Mouse (Mus musculus) urinary bladder, postnatal 10 days (tissue): Measurements from ENCODE around the gene Abcg1.

Experiments used
- DNase-seq: peaks from one replicate; pipeline ENCODE4 v3.0.0; 2022; ENCODE audit warnings: low spot score

The Abcg1 gene

DNA sequence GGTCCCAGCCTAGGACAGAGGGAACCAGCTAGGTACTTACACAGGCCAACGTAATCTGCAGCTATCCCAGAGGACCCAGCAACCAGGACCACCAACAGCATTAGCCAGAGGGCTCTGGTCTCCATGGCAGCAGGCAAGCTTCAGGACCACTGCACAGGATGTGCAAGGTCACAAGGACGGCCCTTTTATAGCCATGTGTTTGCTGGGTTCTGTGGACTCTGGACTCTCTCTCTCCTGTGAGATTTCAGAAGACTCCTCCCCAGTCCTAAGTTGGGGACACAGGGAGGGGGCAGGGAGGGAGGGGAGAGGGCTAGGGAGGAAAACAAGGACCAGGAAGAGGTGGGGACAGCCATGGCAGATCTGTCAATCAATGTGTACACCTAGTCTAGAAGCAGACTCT is 72.0 kb downstream of the Abcg1 start, which contains the start of gene Tff3:
Tff3 (minus strand) TSS at position 195 of the 400 bp plus-strand sequence.
- DNase-seq, result no peak

GRCm38 (mm10) chr17:31131269-31131821 is 73.9 kb downstream of the Abcg1 start:
- no peak for DNase-seq

GRCm38 (mm10) chr17:31133776-31134175 is 76.3 kb downstream of the Abcg1 start:
- DNase-seq, result no peak

DNA sequence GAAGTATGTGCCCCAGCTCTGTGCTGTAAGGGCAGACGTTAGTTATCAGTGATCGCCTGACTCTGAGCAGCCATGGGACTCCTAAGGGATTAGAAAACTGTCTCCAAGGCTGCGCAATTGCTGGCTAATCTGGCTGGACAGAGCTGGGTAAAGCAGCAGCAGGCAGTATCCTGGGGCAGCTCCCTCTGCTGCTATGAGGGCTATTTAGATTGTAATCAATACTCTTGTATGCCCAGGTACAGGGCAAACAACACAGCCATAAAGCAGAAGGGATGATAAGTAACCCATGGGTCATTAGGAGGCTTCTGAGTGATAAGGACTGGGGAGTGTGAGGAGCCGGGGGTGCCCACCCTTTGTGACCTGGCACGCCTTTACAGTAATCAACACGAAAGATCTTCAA is 77.4 kb downstream of the Abcg1 start:
- DNase-seq, result no peak

DNA sequence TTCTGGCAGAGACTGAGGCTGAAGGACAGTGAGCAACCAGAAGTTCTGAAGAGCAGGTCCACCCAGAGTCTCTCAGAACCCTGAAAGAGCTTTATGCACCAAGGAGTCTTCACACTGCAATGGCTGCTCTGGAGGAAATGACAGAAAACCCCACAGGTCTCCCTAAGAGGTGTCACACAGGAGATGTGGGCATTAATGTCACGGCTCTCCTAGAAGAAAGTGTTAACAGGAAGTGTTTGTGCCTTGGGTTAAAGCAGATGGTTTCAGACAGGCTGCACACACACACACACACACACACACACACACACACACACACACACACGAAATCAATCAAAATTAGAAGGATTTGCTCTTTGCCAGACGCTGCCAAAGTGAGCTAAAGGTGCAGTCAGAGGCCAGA is 78.8 kb downstream of the Abcg1 start:
- no peak for DNase-seq

DNA sequence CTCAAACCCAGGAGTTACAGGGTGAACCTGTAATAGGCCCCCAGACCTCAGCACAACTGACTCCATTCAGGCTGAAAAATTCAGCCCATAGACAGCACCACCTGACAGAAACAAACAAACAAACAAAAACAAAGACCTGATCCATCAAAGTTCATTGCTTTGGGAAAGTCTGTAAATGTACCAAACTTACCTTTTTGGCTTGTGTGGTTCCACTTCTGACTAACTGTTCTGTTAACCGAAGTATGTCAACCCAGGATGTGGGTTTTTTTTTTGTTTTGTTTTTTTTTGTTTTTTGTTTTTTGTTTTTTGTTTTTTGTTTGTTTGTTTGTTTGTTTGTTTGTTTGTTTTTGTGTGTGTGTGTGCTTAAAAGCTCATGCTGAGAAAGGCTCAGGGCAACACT is 79.3 kb downstream of the Abcg1 start:
- no peak for DNase-seq

DNA sequence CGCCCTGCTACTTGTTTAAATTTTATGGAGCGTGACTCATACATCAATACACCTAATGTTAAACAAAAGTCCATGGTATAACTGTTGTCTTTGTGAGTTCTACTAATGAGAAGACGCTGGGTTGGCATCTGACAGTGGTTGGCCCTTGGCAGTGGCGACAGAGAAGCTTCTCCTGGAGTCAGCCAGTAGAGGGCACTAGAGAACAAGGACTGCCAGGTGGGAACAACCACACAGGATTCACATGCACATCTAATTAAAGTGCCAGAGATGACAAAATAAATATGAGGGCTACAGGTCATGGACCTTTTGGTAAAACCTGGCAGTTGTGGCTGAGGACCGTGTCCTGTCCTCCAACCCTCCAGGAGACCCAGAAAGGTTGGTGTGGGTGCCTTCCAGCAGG is 80.9 kb downstream of the Abcg1 start:
- DNase-seq, result no peak

DNA sequence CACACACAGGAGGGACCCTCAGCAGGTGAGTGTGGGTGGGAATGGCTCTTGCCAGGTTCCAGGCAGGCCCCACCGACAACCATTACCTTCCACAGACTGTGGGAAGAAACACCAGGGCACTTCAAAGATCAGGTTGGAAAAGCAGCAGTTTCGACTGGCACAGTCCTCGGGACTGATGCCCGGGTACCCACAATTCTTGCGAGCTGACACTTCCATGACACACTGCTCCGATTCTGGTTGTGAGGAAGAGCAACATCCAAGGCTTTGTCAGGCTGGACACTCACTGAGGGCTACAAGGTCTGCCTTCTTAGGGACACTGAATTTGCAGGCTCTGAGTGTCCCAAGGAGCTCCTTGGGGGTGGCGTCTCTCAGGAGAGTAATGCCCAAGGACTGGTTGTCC is 84.6 kb downstream of the Abcg1 start:
- DNase-seq, result no peak

GRCm38 (mm10) chr17:31144040-31145037 is 86.9 kb downstream of the Abcg1 start, which contains the start of gene Tff2:
Gene Tff2 (minus strand): TSS chr17:31144282.
- no peak for DNase-seq

DNA sequence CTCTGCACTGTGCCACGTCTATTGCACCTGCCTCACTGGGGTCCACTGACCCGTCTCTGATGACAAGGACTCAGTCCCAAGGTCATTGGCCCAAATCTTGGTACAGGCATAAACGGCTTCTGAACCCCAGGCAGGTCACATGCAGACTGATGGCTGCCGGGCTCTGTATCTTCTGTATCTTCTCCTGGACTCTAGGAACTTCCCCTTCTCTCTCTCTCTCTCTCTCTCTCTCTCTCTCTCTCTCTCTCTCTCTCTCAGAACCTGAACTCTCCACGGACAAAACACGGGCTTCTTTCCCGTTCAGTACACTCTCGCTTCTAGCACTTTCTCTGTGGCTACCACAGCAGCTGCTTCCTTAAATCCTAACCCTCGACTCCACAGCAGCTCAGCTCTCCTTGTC is 88.5 kb downstream of the Abcg1 start:
- no peak for DNase-seq

DNA sequence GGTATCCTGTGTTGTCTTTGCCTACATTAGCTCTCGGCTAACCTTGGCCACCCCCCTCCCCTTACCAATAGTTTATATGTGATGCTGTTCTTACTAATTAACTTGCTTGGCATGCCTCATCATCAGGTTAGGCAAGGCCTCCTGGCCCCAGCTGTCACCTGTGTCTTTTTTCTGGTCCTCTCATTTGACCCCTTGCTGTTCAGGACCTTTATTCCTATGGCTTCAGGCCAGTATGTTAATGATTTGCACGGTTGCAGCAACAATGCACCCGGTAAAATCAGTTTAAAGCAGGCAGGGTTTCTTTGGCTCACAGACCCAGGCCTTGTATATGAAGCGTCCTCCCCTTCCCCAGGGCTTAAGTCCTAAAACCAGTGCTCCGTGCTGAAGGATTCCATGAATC is 95.0 kb downstream of the Abcg1 start:
- DNase-seq, result no peak

DNA sequence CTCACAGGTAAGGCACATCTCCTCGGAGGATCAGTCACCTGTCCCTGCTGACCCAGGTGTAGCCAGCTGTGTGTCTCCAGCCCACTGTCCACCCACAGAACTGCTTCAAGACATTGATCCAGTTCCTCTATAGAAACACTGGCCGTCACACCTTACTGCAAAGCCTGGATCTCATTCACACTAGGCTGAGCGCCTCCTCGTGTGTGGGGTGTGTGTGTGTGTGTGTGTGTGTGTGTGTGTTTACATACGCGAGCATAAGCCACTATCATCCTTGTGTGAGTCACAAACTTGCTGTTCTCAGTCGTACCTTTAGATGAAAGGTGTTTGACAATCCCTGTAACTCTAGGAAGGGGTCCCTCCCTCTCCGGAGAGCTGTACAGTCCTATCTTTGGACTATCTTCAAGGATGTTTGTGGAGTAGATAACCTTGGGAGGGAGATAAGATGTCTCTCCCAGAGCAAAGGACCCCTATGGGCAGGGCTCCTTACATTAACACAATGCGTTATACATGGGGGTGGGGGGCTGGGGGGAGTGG is 95.6 kb downstream of the Abcg1 start:
- DNase-seq, result no peak

DNA sequence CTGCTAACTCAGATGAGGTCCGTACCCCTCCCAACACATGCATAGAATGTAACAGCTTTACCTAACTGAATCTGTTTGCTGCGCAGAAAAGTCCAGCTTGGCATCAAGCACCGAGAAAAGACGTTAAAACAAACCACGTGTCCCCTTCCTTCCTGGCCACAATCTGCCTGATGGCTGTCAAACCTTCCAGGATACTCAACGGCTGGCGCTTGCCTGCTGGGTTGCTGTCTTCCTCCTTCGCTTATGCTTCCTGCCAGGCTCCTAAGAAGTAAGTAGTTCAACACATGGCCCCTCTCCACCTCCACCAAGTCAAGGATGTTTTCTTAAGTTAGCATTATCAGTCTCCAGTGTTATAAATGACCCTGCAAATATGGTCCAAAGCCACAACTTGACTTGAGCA is 96.3 kb downstream of the Abcg1 start:
- DNase-seq, result no peak

DNA sequence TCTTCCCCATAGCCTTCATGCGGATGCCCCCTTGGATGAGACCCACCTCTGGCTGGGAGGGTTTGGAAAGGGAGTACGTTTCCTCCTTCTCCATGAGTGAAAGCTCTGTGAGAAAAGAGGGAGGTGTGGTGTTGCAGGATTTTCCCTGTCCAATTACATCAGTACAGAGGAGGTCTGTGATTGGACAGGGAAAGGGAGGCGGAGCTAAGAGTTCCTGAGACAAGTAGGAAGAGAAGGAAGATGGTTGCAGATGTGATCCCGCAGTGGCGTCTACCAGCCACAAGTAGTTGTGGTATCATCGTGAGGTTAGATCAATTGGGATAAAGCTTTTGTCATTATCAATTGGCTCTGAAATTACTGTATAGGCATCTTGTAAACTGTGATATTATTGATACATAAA is 100.4 kb downstream of the Abcg1 start:
- DNase-seq, result no peak

DNA sequence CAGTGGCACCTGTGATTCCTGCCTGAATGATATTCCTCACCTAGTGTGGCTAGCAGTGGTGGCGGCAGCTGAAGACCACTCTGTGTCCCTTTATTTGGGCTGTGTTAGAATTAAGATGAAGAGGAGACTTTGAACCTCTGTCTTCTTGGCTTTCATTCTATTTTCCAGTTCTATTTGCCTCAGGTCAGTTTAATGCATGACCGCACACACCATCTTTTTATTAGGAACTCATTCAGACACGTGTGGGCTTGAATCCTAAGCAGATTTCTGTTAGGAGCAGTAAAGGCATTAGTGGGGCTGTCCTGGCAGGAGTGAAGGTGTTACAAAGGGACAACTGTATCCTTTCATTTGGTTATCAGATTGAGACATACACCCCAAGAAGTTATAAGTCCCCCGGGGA is 102.8 kb downstream of the Abcg1 start:
- DNase-seq, result no peak

DNA sequence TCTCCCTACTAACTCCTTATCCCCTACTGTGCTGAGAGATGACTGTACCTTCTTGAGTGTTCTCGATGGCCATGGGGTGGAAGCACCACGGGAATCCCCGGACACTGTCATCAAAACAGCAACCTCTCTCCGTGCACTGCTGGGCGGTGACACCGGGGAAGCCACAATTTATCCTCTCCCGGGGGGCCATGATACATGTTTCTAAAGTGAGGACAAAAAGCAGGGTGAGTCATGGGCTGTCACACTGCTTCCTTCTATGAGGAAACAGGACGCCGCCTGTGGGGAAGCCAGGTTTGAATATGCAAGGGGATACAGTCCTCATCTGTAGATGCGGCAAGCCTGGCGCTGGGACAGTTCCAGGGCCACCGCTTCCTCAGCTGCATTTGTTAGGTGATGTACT is 105.1 kb downstream of the Abcg1 start:
- DNase-seq, result no peak

- no peak for DNase-seq
Measured at GRCm38 (mm10) chr17:31163821-31164220, 106.3 kb downstream of the Abcg1 start.

DNA sequence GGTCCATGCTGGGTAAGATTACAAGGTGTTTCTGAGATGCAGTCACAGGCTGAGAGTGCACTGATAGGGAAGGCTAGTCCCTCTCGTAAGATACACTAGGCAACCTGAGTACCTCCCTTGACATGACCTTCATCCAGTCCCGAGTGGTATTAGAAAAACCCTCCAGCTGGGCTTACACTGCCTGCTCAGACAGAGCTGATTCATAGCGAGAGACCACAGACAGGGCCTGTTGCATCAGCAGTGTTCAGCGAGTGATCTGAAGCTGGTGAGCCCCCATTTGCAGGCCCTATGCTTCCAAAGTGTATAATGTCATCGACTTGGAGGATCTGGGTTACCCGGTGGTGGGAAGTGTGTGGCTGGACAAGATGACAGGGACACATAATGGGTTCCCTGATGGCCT is 107.7 kb downstream of the Abcg1 start, which contains the start of gene Tff1:
Tff1 (minus strand) TSS at position 151 of the 400 bp plus-strand sequence.
- no peak for DNase-seq
